Mouse (Mus musculus) CH12.LX (cell line): ENCODE data around the gene Prlr.

Experiments
- CTCF ChIP-seq, 2 experiments: IDR thresholded peaks in 1 of 2; conservative IDR thresholded peaks in 1 of 2; 2 replicates each; pipeline ENCODE4 v1.5.1; 2011 to 2012; ENCODE audit warnings: low read depth in 2 of 2, low read length in 2 of 2, improper control_type of control experiment in 1 of 2, inconsistent platforms in 1 of 2, mild to moderate bottlenecking in 1 of 2, moderate library complexity in 1 of 2
- HCFC1 ChIP-seq: IDR thresholded peaks from 2 replicates; pipeline ENCODE4 v1.6.1; 2012; ENCODE audit warnings: low read depth, mild to moderate bottlenecking, inconsistent platforms, low read length, improper control_type of control experiment
- IRF4 ChIP-seq: IDR thresholded peaks from 2 replicates; pipeline ENCODE4 v1.6.1; 2014; ENCODE audit warnings: low read depth, mild to moderate bottlenecking, inconsistent platforms, low read length, improper control_type of control experiment
- MAX ChIP-seq: IDR thresholded peaks from 2 replicates; pipeline ENCODE4 v1.6.1; 2011; ENCODE audit warnings: low read length, improper control_type of control experiment
- MXI1 ChIP-seq: IDR thresholded peaks from 2 replicates; pipeline ENCODE4 v1.6.1; 2011; ENCODE audit warnings: mild to moderate bottlenecking, low read depth, low read length, improper control_type of control experiment
- NRF1 ChIP-seq: IDR thresholded peaks from 2 replicates; pipeline ENCODE4 v1.6.1; 2014; ENCODE audit warnings: low read depth, mild to moderate bottlenecking, inconsistent platforms, low read length, improper control_type of control experiment, moderate library complexity
- POLR2A ChIP-seq: IDR thresholded peaks from 2 replicates; pipeline ENCODE4 v1.6.1; 2011; ENCODE audit warnings: low read depth, mild to moderate bottlenecking, improper control_type of control experiment, low read length
- RCOR1 ChIP-seq: conservative IDR thresholded peaks from 2 replicates; pipeline ENCODE4 v1.6.1; 2012; ENCODE audit warnings: low read depth, mild to moderate bottlenecking, inconsistent platforms, low read length, improper control_type of control experiment

DNA sequence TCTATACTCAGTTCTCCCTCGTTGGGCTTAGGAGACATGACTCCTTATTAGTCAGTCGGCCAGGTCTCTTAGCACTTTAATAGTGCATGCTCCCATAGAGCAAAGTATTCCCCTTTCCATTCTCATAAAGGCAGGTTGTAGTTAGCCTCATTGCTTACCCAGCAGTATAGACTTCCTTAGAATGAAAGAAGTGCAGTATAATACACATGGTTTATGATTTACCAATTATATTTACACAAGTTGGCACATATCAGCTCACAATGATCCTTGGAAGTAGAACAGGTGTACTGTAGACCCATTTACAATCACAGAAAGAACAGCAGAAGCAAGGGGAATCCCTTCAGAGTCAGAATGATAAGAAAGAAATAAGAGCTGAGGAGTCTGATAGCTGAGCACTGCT is 16.4 kb upstream of the Prlr start:
- TF ChIP-seq POLR2A, result no peak
- no peak for TF ChIP-seq MXI1
- no peak for TF ChIP-seq HCFC1
- no peak for TF ChIP-seq CTCF (conservative IDR thresholded peaks at IDR 0.05 in 1 of 2, IDR thresholded peaks at IDR 0.05 in 1 of 2; ENCODE audit: low read depth in 2 of 2, low read length in 2 of 2)
- no peak for TF ChIP-seq MAX
- no peak for TF ChIP-seq IRF4
- TF ChIP-seq NRF1, result no peak
- no peak for TF ChIP-seq RCOR1
